Mouse (Mus musculus) CH12.LX (cell line): Measurements from ENCODE around the gene Ece1. TPM values are rescaled to one million over a fixed set of nuclear protein-coding genes. Genes with fewer than 3 reads are reported as not detected.

Experiments
- DNase-seq: peaks from one replicate; pipeline ENCODE4 v3.0.0-alpha.2; 2013; ENCODE audit errors: extremely low read depth
- H3K27ac ChIP-seq: 2 replicates; pipeline ENCODE4 v1.5.1; 2012; ENCODE audit warnings: low read depth, mild to moderate bottlenecking, control low read depth, moderate library complexity; ENCODE audit not compliant: insufficient read depth
- H3K27me3 ChIP-seq: replicated peaks from 2 replicates; pipeline ENCODE3; 2012; ENCODE audit warnings: inconsistent platforms
- H3K36me3 ChIP-seq, 2 experiments: replicated peaks in 1 of 2; 2 replicates each; pipeline versions ENCODE3 to v1.6.1; 2012; ENCODE audit warnings: inconsistent platforms in 1 of 2, low read length in 1 of 2, mild to moderate bottlenecking in 1 of 2, mixed read lengths in 1 of 2, moderate library complexity in 1 of 2; ENCODE audit not compliant: control insufficient read depth in 1 of 2, insufficient read depth in 1 of 2
- H3K4me1 ChIP-seq, 2 experiments: 2 replicates each; pipeline ENCODE4 v1.6.1; 2012; ENCODE audit warnings: inconsistent platforms in 1 of 2, moderate library complexity in 1 of 2; ENCODE audit not compliant: insufficient read depth in 2 of 2, control insufficient read depth in 1 of 2
- H3K4me2 ChIP-seq: 2 replicates; pipeline ENCODE4 v1.6.1; 2012; ENCODE audit warnings: low read depth, mild to moderate bottlenecking, control low read depth; ENCODE audit not compliant: poor library complexity, insufficient read depth, severe bottlenecking
- H3K4me3 ChIP-seq, 3 experiments: fragments of 150-350 bp in 1 of 3; sonication (generic) in 1 of 3; replicated peaks in 1 of 3; 2 replicates each; pipeline versions ENCODE3 to v1.5.1; 2011 to 2012; ENCODE audit warnings: low read depth in 2 of 3, low read length in 2 of 3, mild to moderate bottlenecking in 2 of 3, moderate library complexity in 2 of 3, control low read depth in 1 of 3, improper control_type of control experiment in 1 of 3, inconsistent platforms in 1 of 3, mixed read lengths in 1 of 3; ENCODE audit not compliant: poor library complexity in 1 of 3
- H3K79me2 ChIP-seq: replicated peaks from 2 replicates; pipeline ENCODE4 v1.6.1; 2012; ENCODE audit warnings: mild to moderate bottlenecking, moderate library complexity; ENCODE audit not compliant: control insufficient read depth, poor library complexity, insufficient read depth, severe bottlenecking; ENCODE audit errors: extremely low read depth
- H3K9ac ChIP-seq: 2 replicates; pipeline ENCODE4 v1.6.1; 2012; ENCODE audit warnings: low read depth, mild to moderate bottlenecking, control low read depth, moderate library complexity; ENCODE audit not compliant: insufficient read depth
- H3K9me3 ChIP-seq: replicated peaks from 2 replicates; pipeline ENCODE3; 2012; ENCODE audit warnings: low read length, inconsistent platforms, mixed read lengths
- BHLHE40 ChIP-seq: IDR thresholded peaks from 2 replicates; pipeline ENCODE4 v1.6.1; 2011; ENCODE audit warnings: mild to moderate bottlenecking, low read depth, low read length, improper control_type of control experiment
- CTCF ChIP-seq, 2 experiments: IDR thresholded peaks in 1 of 2; conservative IDR thresholded peaks in 1 of 2; 2 replicates each; pipeline ENCODE4 v1.5.1; 2011 to 2012; ENCODE audit warnings: low read depth in 2 of 2, low read length in 2 of 2, improper control_type of control experiment in 1 of 2, inconsistent platforms in 1 of 2, mild to moderate bottlenecking in 1 of 2, moderate library complexity in 1 of 2
- ELF1 ChIP-seq: IDR thresholded peaks from 2 replicates; pipeline ENCODE4 v1.6.1; 2014; ENCODE audit warnings: low read depth, mild to moderate bottlenecking, inconsistent platforms, low read length, improper control_type of control experiment
- ETS1 ChIP-seq: conservative IDR thresholded peaks from 2 replicates; pipeline ENCODE4 v1.6.1; 2012; ENCODE audit warnings: low read depth, mild to moderate bottlenecking, inconsistent platforms, low read length, improper control_type of control experiment, moderate library complexity
- JUN ChIP-seq: IDR thresholded peaks from 2 replicates; pipeline ENCODE4 v1.6.1; 2011; ENCODE audit warnings: low read depth, mild to moderate bottlenecking, low read length, improper control_type of control experiment, moderate library complexity; ENCODE audit not compliant: insufficient read depth
- NRF1 ChIP-seq: IDR thresholded peaks from 2 replicates; pipeline ENCODE4 v1.6.1; 2014; ENCODE audit warnings: low read depth, mild to moderate bottlenecking, inconsistent platforms, low read length, improper control_type of control experiment, moderate library complexity
- PAX5 ChIP-seq: IDR thresholded peaks from 2 replicates; pipeline ENCODE4 v1.6.1; 2012; ENCODE audit warnings: low read length, inconsistent platforms, mixed read lengths
- POLR2AphosphoS2 ChIP-seq: IDR thresholded peaks from 2 replicates; pipeline ENCODE4 v1.6.1; 2011; ENCODE audit warnings: low read depth, low read length, improper control_type of control experiment
- RCOR1 ChIP-seq: conservative IDR thresholded peaks from 2 replicates; pipeline ENCODE4 v1.6.1; 2012; ENCODE audit warnings: low read depth, mild to moderate bottlenecking, inconsistent platforms, low read length, improper control_type of control experiment
- USF2 ChIP-seq: conservative IDR thresholded peaks from 2 replicates; pipeline ENCODE4 v1.6.1; 2011; ENCODE audit warnings: low read depth, low read length, improper control_type of control experiment
- ZC3H11A ChIP-seq: IDR thresholded peaks from 2 replicates; pipeline ENCODE4 v1.6.1; 2012; ENCODE audit warnings: low read depth, mild to moderate bottlenecking, inconsistent platforms, low read length, improper control_type of control experiment
- dilution Hi-C: fragments of 300-500 bp; cut with MboI; formaldehyde crosslinking; loops from 2 replicates; pipeline ENCODE4 v1.14.3; 2020; ENCODE audit warnings: low sequenced_read_pairs; ENCODE audit not compliant: extremely low pct_unique_long_range_greater_than_20kb, extremely low pct_ligation_motif_present
- in situ Hi-C: fragments of 300-500 bp; cut with MboI; formaldehyde crosslinking; loops from 3 replicates; pipeline ENCODE4 v1.14.3; 2019; ENCODE audit warnings: low sequenced_read_pairs, low pct_ligation_motif_present, low pct_unique_long_range_greater_than_20kb, mixed read lengths
- polyA plus RNA-seq: library from polyadenylated mRNA; unstranded; fragments of >175 nt; gene quantifications from 2 replicates; pipeline ENCODE4 v1.2.1, GENCODE M21; 2012; ENCODE audit warnings: low read depth; ENCODE audit not compliant: insufficient read length
- total RNA-seq, 2 experiments: library from RNA; depleted of rRNA; stranded (reverse); fragments of 300-350 nt in 1 of 2; fragments of >200 nt in 1 of 2; gene quantifications; 2 replicates each; pipeline ENCODE4 v1.2.3; 2012 to 2014

Ece1 gene
- total and polyA plus RNA-seq, 3 experiments, result 0.12 to 10.0 (median 0.16) TPM

GRCm38 (mm10) chr4:137876834-137877233 is 14.8 kb downstream of the Ece1 start:
- Histone ChIP-seq H3K9ac (no peak overlapping the region), H3K36me3 (peaks cover 7 to 10% of the 10 kb centered on the region in 2 experiments), H3K4me2 (no peak overlapping the region), H3K27me3 (peaks cover 30% of the 10 kb centered on the region), H3K4me1 (peaks cover 10 to 24% of the 10 kb centered on the region in 2 experiments), H3K9me3 (no peaks in the 10 kb centered on the region), H3K4me3 (no peak overlapping the region), H3K27ac (no peak overlapping the region), H3K79me2 (no peaks in the 10 kb centered on the region)
- no peak for TF ChIP-seq ETS1
- TF ChIP-seq CTCF (conservative IDR thresholded peaks at IDR 0.05 in 1 of 2, IDR thresholded peaks at IDR 0.05 in 1 of 2; ENCODE audit: low read depth in 2 of 2, low read length in 2 of 2), result no peak
- no peak for TF ChIP-seq ZC3H11A
- no peak for TF ChIP-seq NRF1
- TF ChIP-seq ELF1, result no peak
- no peak for TF ChIP-seq PAX5
- TF ChIP-seq RCOR1, result no peak
- TF ChIP-seq JUN, result no peak
- DNase-seq, result no peak
- in situ Hi-C loops, result no loop called here
- dilution Hi-C loops, result no loop called here

- H3K9me3 ChIP-seq, result no peaks in the 10 kb centered on the region
- peaks cover 7 to 10% of the 10 kb centered on the region in 2 experiments for H3K36me3 ChIP-seq
- no peak overlapping the region for H3K27ac ChIP-seq
- no peak overlapping the region for H3K4me2 ChIP-seq
- no peak overlapping the region for H3K9ac ChIP-seq
- dilution Hi-C loops (no loop called here), in situ Hi-C loops (no loop called here)
- H3K4me1 ChIP-seq, result peaks cover 10 to 26% of the 10 kb centered on the region in 2 experiments
- no peak overlapping the region for H3K4me3 ChIP-seq
- TF ChIP-seq ETS1 (no peak), BHLHE40 (no peak), CTCF (conservative IDR thresholded peaks at IDR 0.05 in 1 of 2, IDR thresholded peaks at IDR 0.05 in 1 of 2; ENCODE audit: low read depth in 2 of 2, low read length in 2 of 2) (no peak)
- DNase-seq, result no peak
- no peaks in the 10 kb centered on the region for H3K79me2 ChIP-seq
- H3K27me3 ChIP-seq, result peaks cover 24% of the 10 kb centered on the region
These were observed 15.4 kb downstream of the Ece1 start for GRCm38 (mm10) chr4:137877432-137877881.

GRCm38 (mm10) chr4:137879383-137880156 is 17.5 kb downstream of the Ece1 start:
- in situ Hi-C loops, result no loop called here
- Histone ChIP-seq H3K4me1 (peaks cover 10 to 33% of the 10 kb centered on the region in 2 experiments), H3K27me3 (peaks cover 10% of the 10 kb centered on the region)
- DNase-seq, result no peak
- TF ChIP-seq POLR2AphosphoS2 (no peak), USF2 (no peak)
- TF ChIP-seq, all 38 proteins: peak for 0
- Histone ChIP-seq H3K27ac (no peak overlapping the region), H3K36me3 (peaks cover 7 to 10% of the 10 kb centered on the region in 2 experiments), H3K9me3 (no peaks in the 10 kb centered on the region), H3K4me3 (no peak overlapping the region), H3K9ac (no peak overlapping the region), H3K79me2 (no peaks in the 10 kb centered on the region), H3K4me2 (no peak overlapping the region)
- dilution Hi-C loops, result no loop called here
